Mouse (Mus musculus): Measurements from ENCODE around the gene Spin2f.
"Not testable (repeated sequence)": the region's sequence is repeated elsewhere in the genome, so short reads cannot be mapped to it uniquely, and the experiment has no call there.

The Spin2f gene

DNA sequence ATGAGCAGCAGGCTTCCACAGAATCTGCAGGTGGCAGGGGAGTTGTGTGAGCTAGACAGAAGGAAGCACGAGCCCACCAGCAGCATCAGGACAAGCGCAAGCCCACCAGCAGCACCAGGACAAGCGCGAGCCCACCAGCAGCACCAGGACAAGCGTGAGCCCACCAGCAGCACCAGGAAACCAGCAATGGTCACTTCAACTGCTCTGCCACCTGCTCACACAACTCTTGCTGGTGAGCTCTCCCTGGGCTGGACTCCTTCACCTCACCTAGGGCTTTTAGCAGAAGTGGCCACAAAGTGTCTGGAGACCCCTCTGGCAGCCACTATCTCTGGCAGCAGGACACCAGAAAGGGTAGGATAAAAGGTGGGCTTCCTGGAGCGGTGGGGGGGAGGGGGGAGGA is at the start of gene Spin2f:
Gene Spin2f (plus strand): TSS at position 301 of the 400 bp plus-strand sequence.
- DNase-seq (ENCODE audit: low read depth, low spot score): not testable (repeated sequence)

DNA sequence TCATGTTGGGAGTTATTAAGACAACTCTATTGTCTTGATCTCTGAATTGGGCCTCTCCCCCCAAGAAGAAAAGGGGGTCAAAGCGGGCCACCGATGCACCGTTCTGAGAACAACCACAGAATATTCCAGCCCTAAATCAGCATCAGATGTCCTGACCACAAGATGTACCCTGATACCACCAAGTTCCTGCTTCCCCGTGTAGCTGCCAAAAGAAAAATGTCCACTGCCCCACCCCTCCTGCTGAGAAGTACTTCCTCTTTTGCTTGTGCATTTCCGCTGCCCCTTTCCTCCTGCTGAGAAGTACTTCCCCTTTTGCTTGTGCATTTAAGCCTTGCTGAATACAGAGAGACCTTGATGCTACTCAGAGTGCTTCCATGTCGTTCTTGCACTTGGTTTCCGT is 41.6 kb upstream of the Spin2f start:
- not testable (repeated sequence) for DNase-seq (ENCODE audit: low read depth, low spot score)

DNA sequence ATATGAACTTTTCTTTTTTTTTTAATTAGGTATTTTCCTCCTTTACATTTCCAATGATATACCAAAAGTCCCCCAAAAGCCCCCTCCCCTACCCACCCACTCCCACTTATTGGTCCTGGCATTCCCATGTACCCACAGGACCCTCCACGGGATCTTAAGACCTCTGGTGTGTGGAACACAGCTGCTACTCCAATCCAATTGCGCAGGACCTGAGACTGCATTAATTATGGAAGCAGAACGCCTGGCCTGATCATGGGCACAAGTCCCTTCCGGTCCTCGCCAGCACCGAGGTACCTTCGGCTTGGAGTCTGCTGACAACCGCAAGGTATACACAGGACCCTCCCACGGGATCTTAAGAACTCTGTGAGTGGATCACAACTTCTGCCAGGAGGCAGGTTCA is 30.2 kb upstream of the Spin2f start:
- not testable (repeated sequence) for DNase-seq (ENCODE audit: low read depth, low spot score)

DNA sequence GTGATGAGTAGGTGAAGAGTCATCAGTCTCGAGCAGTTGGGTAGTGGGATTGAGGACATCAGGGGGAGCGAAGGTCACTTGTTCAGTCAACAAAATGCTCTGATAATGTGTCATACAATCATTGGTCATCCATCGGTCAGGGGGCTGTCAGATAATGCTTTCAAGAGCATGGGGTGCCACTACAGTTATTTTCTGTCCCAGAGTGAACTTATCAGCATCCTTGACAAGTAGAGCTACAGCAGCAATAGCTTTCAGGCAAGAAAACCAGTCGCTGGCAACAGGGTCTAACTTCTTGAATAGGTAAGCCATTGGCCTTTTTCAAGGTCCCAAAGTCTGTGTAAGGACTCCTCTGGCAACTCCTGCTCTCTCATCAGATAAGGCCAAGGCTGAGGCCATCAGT is 18.6 kb upstream of the Spin2f start:
- not testable (repeated sequence) for DNase-seq (ENCODE audit: low read depth, low spot score)

DNA sequence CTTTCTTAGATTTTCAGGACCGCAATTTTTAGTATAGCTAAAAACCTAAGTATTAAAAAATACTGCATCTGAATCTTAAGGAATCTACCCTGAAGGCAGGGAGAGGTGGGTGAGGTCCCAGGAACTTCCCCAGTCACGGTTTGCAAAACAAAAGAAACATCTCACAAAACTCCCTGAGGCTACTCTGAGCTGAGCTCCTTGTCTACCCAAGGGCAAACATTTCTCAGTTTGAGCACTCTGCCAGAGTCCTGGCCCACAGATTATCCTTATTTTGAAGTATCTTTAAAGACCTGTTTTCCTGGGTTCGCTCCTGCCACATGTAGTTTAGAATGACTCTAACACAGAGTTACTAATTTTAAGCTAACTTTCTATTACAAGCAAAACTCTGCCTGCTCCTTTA is 11.9 kb upstream of the Spin2f start:
- DNase-seq (ENCODE audit: low read depth, low spot score): not testable (repeated sequence)
